Mouse (Mus musculus) midbrain, embryonic 10.5 days (tissue): ENCODE measurements around the gene Phactr3. TPM values are rescaled to one million over a fixed set of nuclear protein-coding genes. Genes with fewer than 3 reads are reported as not detected.

Experiments used
- DNase-seq: peaks from one replicate; pipeline ENCODE4 v3.0.0-alpha.2; 2017; ENCODE audit warnings: low spot score
- H3K27ac ChIP-seq: fragments of 300-500 bp; sonication (generic); replicated peaks from 2 replicates; pipeline ENCODE4 v1.5.1; 2016; ENCODE audit warnings: mild to moderate bottlenecking
- H3K27me3 ChIP-seq: fragments of 300-500 bp; sonication (generic); 2 replicates; pipeline ENCODE4 v1.6.1; 2016; ENCODE audit warnings: low read depth, mild to moderate bottlenecking; ENCODE audit not compliant: poor library complexity, severe bottlenecking
- H3K36me3 ChIP-seq: fragments of 300-500 bp; sonication (generic); 2 replicates; pipeline ENCODE4 v1.6.1; 2016; ENCODE audit warnings: mild to moderate bottlenecking, moderate library complexity
- H3K4me1 ChIP-seq: fragments of 300-500 bp; sonication (generic); 2 replicates; pipeline ENCODE4 v1.6.1; 2016
- H3K4me3 ChIP-seq: fragments of 300-500 bp; sonication (generic); 2 replicates; pipeline ENCODE4 v1.5.1; 2016; ENCODE audit warnings: mild to moderate bottlenecking, moderate library complexity
- H3K9me3 ChIP-seq: fragments of 300-500 bp; sonication (generic); replicated peaks from 2 replicates; pipeline ENCODE4 v1.6.1; 2016; ENCODE audit warnings: mild to moderate bottlenecking
- WGBS: fragments of 180-500 bp; shearing (Covaris S2); methylation state at CpG from one replicate; pipeline ENCODE4 v1.1.7; 2016; 5-methylcytosine and 5-hydroxymethylcytosine counted together
- polyA plus RNA-seq: library from polyadenylated mRNA; unstranded; fragments of >200 nt; fragmentation: Nextera tagmentation; extraction: Ambion mirVana; gene quantifications from 2 replicates; pipeline ENCODE4 v1.2.1, GENCODE M21; 2016

The Phactr3 gene
- polyA plus RNA-seq, 1 experiment from 2014 or later: 5.8 TPM

- DNase-seq: no peak
- Histone ChIP-seq H3K27me3 (no peaks in the 10 kb centered on the region), H3K27ac (no peak overlapping the region), H3K36me3 (no peaks in the 10 kb centered on the region), H3K9me3 (no peaks in the 10 kb centered on the region), H3K4me1 (peaks cover 33% of the 10 kb centered on the region), H3K4me3 (no peak overlapping the region)
- WGBS: 34% methylated on average over 2 of the region's 2 CpGs
These were observed 55.2 kb downstream of the Phactr3 start for GRCm38 (mm10) chr2:178173951-178174350.

GRCm38 (mm10) chr2:178175286-178175931, 56.6 kb downstream of the Phactr3 start:
- H3K27me3 ChIP-seq: no peaks in the 10 kb centered on the region
- peak overlapping the region; percentile 66 for H3K27ac ChIP-seq
- H3K9me3 ChIP-seq: no peaks in the 10 kb centered on the region
- WGBS: 25% methylated on average over 16 of the region's 16 CpGs
- H3K4me3 ChIP-seq: peak overlapping the region; percentile 29; the same call in 1 of the 2 replicates
- peaks cover 19% of the 10 kb centered on the region for H3K4me1 ChIP-seq
- no peaks in the 10 kb centered on the region for H3K36me3 ChIP-seq
- peak; percentile 55 for DNase-seq

GRCm38 (mm10) chr2:178184251-178184650, 65.5 kb downstream of the Phactr3 start:
- H3K4me1 ChIP-seq: peaks cover 15% of the 10 kb centered on the region
- no peaks in the 10 kb centered on the region for H3K27me3 ChIP-seq
- 82% methylated on average over 5 of the region's 5 CpGs for WGBS
- H3K36me3 ChIP-seq: no peaks in the 10 kb centered on the region
- no peak overlapping the region for H3K4me3 ChIP-seq
- H3K9me3 ChIP-seq: peaks cover 6% of the 10 kb centered on the region
- no peak for DNase-seq
- H3K27ac ChIP-seq: no peak overlapping the region

GRCm38 (mm10) chr2:178184862-178185261, 66.1 kb downstream of the Phactr3 start:
- DNase-seq: no peak
- Histone ChIP-seq H3K36me3 (no peaks in the 10 kb centered on the region), H3K27ac (no peak overlapping the region), H3K27me3 (no peaks in the 10 kb centered on the region), H3K4me1 (peaks cover 16% of the 10 kb centered on the region), H3K9me3 (peaks cover 6% of the 10 kb centered on the region), H3K4me3 (no peak overlapping the region)
- 70% methylated on average over 6 of the region's 6 CpGs for WGBS

GRCm38 (mm10) chr2:178188988-178189387, 70.2 kb downstream of the Phactr3 start:
- no peaks in the 10 kb centered on the region for H3K27me3 ChIP-seq
- no peaks in the 10 kb centered on the region for H3K36me3 ChIP-seq
- no peak overlapping the region for H3K4me3 ChIP-seq
- no peak overlapping the region; the same call in 1 of the 2 replicates for H3K27ac ChIP-seq
- H3K4me1 ChIP-seq: peaks cover 32% of the 10 kb centered on the region
- DNase-seq: no peak
- 45% methylated on average over 2 of the region's 2 CpGs for WGBS
- H3K9me3 ChIP-seq: peaks cover 6% of the 10 kb centered on the region

GRCm38 (mm10) chr2:178192881-178193280, 74.1 kb downstream of the Phactr3 start:
- Histone ChIP-seq H3K27ac (no peak overlapping the region; the same call in 1 of the 2 replicates), H3K4me1 (peaks cover 27% of the 10 kb centered on the region), H3K9me3 (no peaks in the 10 kb centered on the region), H3K27me3 (no peaks in the 10 kb centered on the region), H3K36me3 (no peaks in the 10 kb centered on the region), H3K4me3 (no peak overlapping the region)
- WGBS: 71% methylated on average over 9 of the region's 9 CpGs
- no peak for DNase-seq

- Histone ChIP-seq H3K27ac (no peak overlapping the region), H3K36me3 (no peaks in the 10 kb centered on the region), H3K9me3 (no peaks in the 10 kb centered on the region), H3K4me1 (peaks cover 24% of the 10 kb centered on the region), H3K4me3 (no peak overlapping the region), H3K27me3 (no peaks in the 10 kb centered on the region)
- no peak for DNase-seq
- 80% methylated on average over 2 of the region's 2 CpGs for WGBS
These were observed 74.7 kb downstream of the Phactr3 start for GRCm38 (mm10) chr2:178193445-178193844.

- H3K4me3 ChIP-seq: no peak overlapping the region
- no peak overlapping the region for H3K27ac ChIP-seq
- no peaks in the 10 kb centered on the region for H3K27me3 ChIP-seq
- H3K36me3 ChIP-seq: no peaks in the 10 kb centered on the region
- no peak for DNase-seq
- peaks cover 16% of the 10 kb centered on the region for H3K4me1 ChIP-seq
- no peaks in the 10 kb centered on the region for H3K9me3 ChIP-seq
- WGBS: 90% methylated on average over 5 of the region's 5 CpGs
These were observed 76.1 kb downstream of the Phactr3 start for GRCm38 (mm10) chr2:178194908-178195307.

- Histone ChIP-seq H3K27ac (no peak overlapping the region), H3K9me3 (no peaks in the 10 kb centered on the region), H3K4me1 (peaks cover 16% of the 10 kb centered on the region), H3K4me3 (no peak overlapping the region), H3K36me3 (no peaks in the 10 kb centered on the region), H3K27me3 (no peaks in the 10 kb centered on the region)
- WGBS: 90% methylated on average over 6 of the region's 6 CpGs
- DNase-seq: no peak
These were observed 77.3 kb downstream of the Phactr3 start for GRCm38 (mm10) chr2:178196038-178196437.

- no peak overlapping the region for H3K4me3 ChIP-seq
- no peak for DNase-seq
- no peaks in the 10 kb centered on the region for H3K27me3 ChIP-seq
- peaks cover 11% of the 10 kb centered on the region for H3K4me1 ChIP-seq
- no peaks in the 10 kb centered on the region for H3K36me3 ChIP-seq
- 76% methylated on average over 1 of the region's 1 CpGs for WGBS
- H3K9me3 ChIP-seq: no peaks in the 10 kb centered on the region
- H3K27ac ChIP-seq: no peak overlapping the region
These were observed 78.8 kb downstream of the Phactr3 start for GRCm38 (mm10) chr2:178197542-178197941.

- Histone ChIP-seq H3K4me3 (no peak overlapping the region), H3K36me3 (no peaks in the 10 kb centered on the region), H3K27me3 (no peaks in the 10 kb centered on the region), H3K4me1 (no peaks in the 10 kb centered on the region), H3K9me3 (no peaks in the 10 kb centered on the region), H3K27ac (no peak overlapping the region)
- no peak for DNase-seq
- WGBS: 88% methylated on average over 10 of the region's 10 CpGs
These were observed 85.7 kb downstream of the Phactr3 start for GRCm38 (mm10) chr2:178204455-178204854.

GRCm38 (mm10) chr2:178208186-178208600, 89.4 kb downstream of the Phactr3 start:
- no peak overlapping the region for H3K27ac ChIP-seq
- 79% methylated on average over 5 of the region's 5 CpGs for WGBS
- no peak for DNase-seq

GRCm38 (mm10) chr2:178213826-178214225, 95.1 kb downstream of the Phactr3 start:
- DNase-seq: no peak
- Histone ChIP-seq H3K36me3 (no peaks in the 10 kb centered on the region), H3K4me3 (no peak overlapping the region), H3K27me3 (no peaks in the 10 kb centered on the region), H3K9me3 (no peaks in the 10 kb centered on the region), H3K4me1 (no peaks in the 10 kb centered on the region), H3K27ac (no peak overlapping the region)
- 87% methylated on average over 2 of the region's 2 CpGs for WGBS

More at GRCm38 (mm10) chr2:178208186-178208600, 89.4 kb downstream of the Phactr3 start:
- H3K4me3 ChIP-seq: no peak overlapping the region
- no peaks in the 10 kb centered on the region for H3K4me1 ChIP-seq
- H3K27me3 ChIP-seq: no peaks in the 10 kb centered on the region
- H3K9me3 ChIP-seq: no peaks in the 10 kb centered on the region
- no peaks in the 10 kb centered on the region for H3K36me3 ChIP-seq
